Mouse (Mus musculus) cerebellum, adult 18-20 months (tissue): ENCODE measurements at regions not wholly inside any gene's neighbourhood (a gene's known extent, or its start where the extent isn't known, plus 50 kb on each side); places are given as distances from the start of the nearest gene placed in this dataset.
A peak's percentile ranks its signal among the peaks of the same experiment; 100 is the strongest.
"Not testable (repeated sequence)": the region's sequence is repeated elsewhere in the genome, so short reads cannot be mapped to it uniquely, and the experiment has no call there.

ENCODE experiments used
- DNase-seq, 2 experiments: peaks; one replicate each; pipeline ENCODE4 v3.0.0; 2021

DNA sequence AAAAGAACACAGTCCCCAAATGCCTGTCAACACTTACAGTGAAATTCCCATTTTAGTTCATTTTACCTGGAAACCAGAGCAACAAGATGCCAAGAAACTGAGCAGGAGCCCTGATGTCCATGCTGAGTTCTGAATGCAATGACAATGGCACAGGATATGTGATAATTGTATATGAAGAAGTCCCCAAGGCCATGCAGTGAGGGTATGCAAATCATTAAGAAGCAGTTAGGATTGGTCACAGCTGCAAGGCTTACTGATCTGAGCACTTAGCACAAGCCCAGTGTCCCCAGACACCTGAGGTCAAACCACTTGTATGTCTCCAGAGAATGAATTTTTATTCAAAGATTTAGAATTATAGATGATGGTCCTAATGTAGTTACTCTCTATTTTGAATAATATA is 419.0 kb upstream of the Tacstd2 start:
- DNase-seq, result not testable (repeated sequence)

DNA sequence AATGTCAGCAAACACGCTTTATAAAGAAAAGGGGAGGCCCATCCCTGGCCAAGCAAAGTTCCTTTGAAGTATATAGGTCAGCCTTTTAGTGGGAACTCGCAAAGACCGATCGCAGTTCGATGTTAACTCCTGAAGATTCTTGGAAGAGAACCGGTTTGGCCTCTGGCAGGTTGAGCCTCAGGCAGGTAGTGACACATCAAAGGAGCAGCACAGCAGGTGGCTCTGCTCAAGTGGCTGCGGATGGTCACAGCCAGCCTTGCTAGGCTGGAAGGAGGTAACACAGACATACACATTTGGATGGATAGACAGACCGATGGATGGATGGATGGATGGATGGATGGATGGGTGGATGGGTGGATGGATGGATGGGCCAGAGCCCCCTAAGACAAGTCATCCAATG is 395.9 kb upstream of the Tacstd2 start:
- not testable (repeated sequence) for DNase-seq

DNA sequence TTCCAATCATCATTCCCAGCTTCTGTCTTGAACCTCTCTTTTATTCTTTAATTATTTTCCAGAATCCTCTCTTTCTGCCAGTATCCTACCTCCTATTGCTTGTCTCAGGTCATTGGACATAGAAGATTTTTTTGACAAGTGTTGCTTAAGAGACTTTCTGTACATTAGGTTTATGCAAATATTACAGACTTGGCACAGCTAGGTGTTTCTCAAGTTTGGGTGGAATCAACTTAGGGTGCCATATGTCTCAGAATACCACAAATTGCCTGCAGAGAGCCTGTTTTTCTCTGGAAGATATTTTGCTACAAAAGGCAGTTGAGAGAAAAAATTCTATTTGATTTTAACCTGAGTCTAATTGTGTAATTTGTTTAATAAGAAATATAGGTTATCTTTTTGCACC is 386.9 kb upstream of the Tacstd2 start:
- DNase-seq, result no peak

GRCm38 (mm10) chr6:67913903-67914302 is 378.3 kb upstream of the Tacstd2 start:
- no peak for DNase-seq

DNA sequence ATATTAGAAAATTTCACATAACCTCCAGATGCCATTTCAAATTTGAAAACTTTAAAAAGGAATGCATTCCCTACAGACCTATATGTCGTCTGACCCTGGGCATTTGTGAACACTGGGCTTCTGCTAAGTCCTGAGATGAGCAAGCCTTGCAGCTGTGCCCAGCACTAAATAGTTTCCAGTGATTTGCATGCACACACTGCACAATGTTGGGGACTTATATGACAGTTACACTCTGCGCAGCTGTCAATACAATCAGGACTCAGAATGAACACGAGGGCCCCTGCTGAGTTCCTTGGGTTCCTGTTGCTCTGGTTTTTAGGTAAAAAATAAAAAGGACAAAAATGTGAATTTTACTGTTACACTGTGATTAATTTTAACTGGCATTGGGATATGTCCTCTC is 377.7 kb upstream of the Tacstd2 start:
- no peak for DNase-seq

DNA sequence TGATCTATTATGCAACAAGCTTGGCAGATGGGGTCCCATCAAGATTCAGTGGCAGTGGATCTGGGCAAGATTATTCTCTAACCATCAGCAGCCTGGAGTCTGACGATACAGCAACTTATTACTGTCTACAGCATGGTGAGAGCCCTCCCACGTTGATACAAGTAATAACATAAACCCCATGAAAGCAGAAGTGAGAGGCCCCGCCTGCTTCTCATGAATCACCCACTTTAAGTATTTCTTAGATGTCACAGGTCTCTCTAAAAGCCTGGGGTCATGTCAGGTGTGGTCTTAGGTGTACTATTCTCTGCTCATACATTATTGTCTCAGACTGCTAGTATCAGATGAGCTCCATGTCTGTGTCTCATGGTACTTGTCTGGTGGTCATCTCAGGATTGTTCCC is 360.9 kb upstream of the Tacstd2 start:
- DNase-seq, result no peak

DNA sequence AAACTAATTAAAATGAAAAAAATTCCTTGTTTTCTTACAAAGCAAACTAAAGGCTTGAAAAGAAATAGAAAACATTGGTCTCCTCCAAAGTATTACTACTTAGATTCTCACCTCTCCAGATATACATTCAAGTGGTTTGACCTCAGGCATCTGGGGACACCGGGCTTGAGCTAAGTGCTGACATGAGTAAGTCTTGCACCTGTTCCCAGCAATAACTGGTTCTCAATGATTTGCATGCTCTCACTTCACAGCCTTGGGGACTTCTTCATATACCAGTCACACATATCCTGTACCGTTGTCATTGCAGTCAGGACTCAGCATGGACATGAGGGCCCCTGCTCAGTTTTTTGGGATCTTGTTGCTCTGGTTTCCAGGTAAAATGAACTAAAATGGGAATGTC is 360.3 kb upstream of the Tacstd2 start:
- no peak for DNase-seq

GRCm38 (mm10) chr6:67887586-67887985 is 352.0 kb upstream of the Tacstd2 start:
- no peak for DNase-seq

DNA sequence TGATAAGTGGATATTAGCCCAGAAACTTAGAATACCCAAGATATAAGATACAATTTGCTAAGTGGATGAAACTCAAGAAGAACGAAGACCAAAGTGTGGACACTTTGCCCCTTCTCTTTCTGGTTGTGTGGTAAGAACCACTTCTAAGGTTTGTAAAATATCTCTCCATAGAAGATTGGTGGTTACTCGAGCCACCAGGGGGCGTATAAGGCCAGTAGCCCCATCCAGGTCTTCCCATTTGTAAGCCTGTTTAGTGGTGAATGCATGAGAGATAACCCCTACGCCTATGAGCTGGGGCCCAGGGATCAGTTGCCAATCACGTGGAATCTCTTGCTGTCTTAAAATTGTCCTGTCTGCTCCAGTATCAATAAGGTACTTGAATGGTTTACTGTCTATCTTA is 349.3 kb upstream of the Tacstd2 start:
- no peak for DNase-seq

- not testable (repeated sequence) for DNase-seq
Observed at GRCm38 (mm10) chr6:67881476-67881875, 345.9 kb upstream of the Tacstd2 start.

GRCm38 (mm10) chr6:67857945-67858344 is 322.3 kb upstream of the Tacstd2 start:
- DNase-seq, result not testable (repeated sequence)

- DNase-seq, result not testable (repeated sequence)
Observed at GRCm38 (mm10) chr6:67839486-67839885, 303.9 kb upstream of the Tacstd2 start.

- DNase-seq, result not testable (repeated sequence)
Observed at GRCm38 (mm10) chr6:67812478-67812877, 276.9 kb upstream of the Tacstd2 start.

- DNase-seq, result no peak
Observed at GRCm38 (mm10) chr6:67791393-67791792, 255.8 kb upstream of the Tacstd2 start.

- DNase-seq, result no peak
Observed at GRCm38 (mm10) chr6:67790742-67791141, 255.1 kb upstream of the Tacstd2 start.

- no peak for DNase-seq
Observed at GRCm38 (mm10) chr6:67787091-67787765, 251.6 kb upstream of the Tacstd2 start.

- DNase-seq, result no peak
Observed at GRCm38 (mm10) chr6:67778883-67779282, 243.3 kb upstream of the Tacstd2 start.

DNA sequence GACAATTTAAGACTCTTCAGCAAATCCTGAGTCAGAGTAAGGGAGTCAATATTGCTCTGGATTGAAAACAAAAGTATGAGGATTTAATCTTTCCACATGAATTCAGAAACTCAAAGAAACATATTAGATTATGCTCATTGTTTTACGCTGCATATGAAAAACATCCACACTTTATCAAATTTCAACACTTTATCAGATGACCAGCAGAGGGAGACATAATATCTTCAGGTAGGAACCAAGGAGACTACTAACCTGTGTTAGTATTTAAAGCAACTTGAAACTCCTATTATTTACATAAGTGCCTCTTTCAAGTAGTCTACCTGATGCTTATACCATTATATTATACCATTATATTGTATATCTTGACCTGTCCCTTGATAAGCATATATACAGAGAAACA is 218.5 kb upstream of the Tacstd2 start:
- DNase-seq, result not testable (repeated sequence)

DNA sequence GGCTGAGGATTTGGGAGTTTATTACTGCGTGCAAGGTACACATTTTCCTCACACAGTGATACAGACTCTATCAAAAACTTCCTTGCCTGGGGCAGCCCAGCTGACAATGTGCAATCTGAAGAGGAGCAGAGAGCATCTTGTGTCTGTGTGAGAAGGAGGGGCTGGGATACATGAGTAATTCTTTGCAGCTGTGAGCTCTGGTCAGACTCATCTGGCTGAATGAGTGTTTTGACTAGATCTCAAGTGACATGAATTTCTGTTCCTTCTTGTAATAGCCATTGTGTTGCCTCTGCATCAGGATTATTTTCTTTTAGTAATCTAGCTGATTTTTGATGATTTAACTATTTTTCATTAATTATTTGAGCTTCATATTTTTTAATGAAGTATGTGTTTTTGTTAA is 190.0 kb upstream of the Tacstd2 start:
- no peak for DNase-seq

DNA sequence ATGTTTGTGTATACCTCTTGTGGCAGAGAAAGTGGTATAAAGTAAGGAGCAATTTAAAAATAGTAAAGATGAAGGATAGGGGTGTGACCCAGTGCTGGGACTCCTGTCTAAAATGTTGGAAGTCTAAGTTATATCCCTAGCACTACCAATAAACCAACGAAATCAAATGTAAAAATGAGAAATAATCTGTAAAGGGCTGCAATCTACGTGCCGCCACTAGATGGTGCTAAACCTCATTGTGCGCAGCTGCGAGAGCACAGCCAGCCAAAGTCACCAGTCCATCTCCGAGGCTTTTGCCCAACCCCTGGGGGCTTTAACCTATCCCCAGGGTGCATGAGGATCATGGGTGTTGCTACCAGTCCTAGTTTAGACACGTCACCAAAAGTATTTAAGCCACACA is 163.4 kb upstream of the Tacstd2 start:
- DNase-seq, result peak in 1 of 2 experiments; percentile 3

GRCm38 (mm10) chr6:67690997-67691396 is 155.4 kb upstream of the Tacstd2 start:
- not testable (repeated sequence) for DNase-seq

- not testable (repeated sequence) for DNase-seq
Observed at GRCm38 (mm10) chr6:67683105-67683504, 147.5 kb upstream of the Tacstd2 start.

DNA sequence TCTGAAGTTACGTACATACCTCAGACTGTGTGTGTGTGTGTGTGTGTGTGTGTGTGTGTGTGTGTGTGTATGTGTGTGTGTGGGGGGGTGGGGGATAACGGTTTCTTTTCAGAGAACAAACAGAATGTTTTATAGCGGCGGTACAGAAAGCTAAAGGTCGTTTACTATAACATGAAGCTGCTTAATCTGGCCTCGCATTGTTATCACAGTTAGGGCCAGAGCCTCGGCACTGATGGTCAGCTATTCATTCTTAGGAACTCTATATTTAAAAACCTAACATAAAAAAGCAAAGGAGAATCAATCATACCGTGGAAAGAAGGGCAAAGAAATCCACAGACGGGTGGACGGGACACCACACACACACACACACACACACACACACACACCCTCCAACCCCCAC is 146.0 kb upstream of the Tacstd2 start:
- DNase-seq, result not testable (repeated sequence)

DNA sequence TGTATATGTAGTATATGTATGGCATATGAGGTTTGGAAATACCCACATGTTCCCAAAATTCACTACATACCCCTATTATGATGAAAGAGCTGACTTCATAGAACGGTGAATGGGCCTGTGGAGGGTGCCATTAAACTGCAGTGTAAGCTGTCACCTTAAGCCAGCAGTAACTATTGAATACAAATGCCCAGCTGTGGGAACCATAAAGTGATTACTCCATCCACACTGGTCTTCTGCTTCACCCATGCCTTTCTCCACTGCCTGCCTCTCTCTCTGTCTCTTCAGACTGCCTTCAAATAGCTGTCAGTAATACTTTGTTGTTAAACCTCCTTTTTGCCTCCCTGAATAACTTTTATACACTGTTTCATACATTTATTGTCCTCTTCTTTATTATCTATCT is 143.5 kb upstream of the Tacstd2 start:
- not testable (repeated sequence) for DNase-seq

GRCm38 (mm10) chr6:67674717-67675116 is 139.1 kb upstream of the Tacstd2 start:
- DNase-seq, result not testable (repeated sequence)
